Mouse (Mus musculus): ENCODE measurements around the gene Lrrc58. TPM values are rescaled to one million over a fixed set of nuclear protein-coding genes. Genes with fewer than 3 reads are reported as not detected.

Lrrc58 gene
- polyA plus RNA-seq (2016; fragmentation: Nextera tagmentation; extraction: Ambion mirVana), result 66.3 and 67.8 TPM in 2 replicates

DNA sequence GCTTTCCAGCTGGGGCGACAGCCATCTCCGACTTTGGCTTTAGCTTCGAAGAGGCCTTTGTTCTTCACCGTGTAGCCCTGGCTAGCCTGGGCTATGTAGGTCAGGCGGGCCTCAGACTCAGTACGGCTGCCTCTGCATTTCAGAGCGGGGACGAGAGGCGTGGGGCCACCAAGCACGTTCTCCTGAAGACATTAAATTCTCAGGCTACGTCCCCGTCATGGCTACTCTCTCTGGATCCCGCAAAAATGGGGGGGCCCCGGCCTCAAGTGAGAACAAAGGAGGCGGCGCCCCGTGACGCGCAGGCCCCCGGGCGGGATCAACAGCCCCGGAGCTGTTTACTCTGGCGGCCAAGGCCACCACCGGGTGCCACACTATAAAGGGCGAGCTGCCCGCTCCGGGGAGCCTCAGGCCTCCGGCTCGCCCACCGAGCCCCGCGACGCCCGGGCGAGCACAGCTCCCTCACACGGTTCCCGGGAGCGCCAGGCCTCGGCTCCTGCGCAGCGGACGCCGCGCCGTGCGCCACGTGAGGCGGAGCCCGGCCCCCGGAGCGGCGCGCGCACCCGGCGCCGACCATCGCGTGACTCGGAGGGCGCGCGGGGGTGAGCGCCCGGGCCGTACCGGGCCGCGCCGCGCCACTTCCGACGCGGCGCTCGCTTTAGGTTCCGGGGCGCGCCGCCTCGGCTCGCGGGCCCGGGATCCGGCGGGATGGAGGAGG lies at the start of gene Lrrc58:
TSS of gene Lrrc58 (plus strand) at position 599 of the 715 bp plus-strand sequence.
- peak; percentile 87 for DNase-seq (ENCODE audit: low spot score)
- 3% methylated on average over 85 of the region's 86 CpGs for whole genome bisulfite sequencing
- H3K4me1 ChIP-seq, result peaks cover 22% of the 10 kb centered on the region
- H3K27me3 ChIP-seq (ENCODE audit: low read depth, poor library complexity, severe bottlenecking), result no peaks in the 10 kb centered on the region
- peaks cover 24% of the 10 kb centered on the region for H3K36me3 ChIP-seq
- H3K9me3 ChIP-seq (replicated peaks), result no peaks in the 10 kb centered on the region
- peak within 1 kb of the TSS; percentile 99 for H3K27ac ChIP-seq
- H3K4me3 ChIP-seq, result peak within 1 kb of the TSS; percentile 100

- DNase-seq (ENCODE audit: low spot score), result no peak
- H3K4me1 ChIP-seq, result 0 out of 2 replicates have a peak, but pooled peaks cover 2% of the 10 kb centered on the region
- WGBS, result 94% methylated on average over 5 of the region's 5 CpGs
- H3K9me3 ChIP-seq (replicated peaks), result no peaks in the 10 kb centered on the region
- H3K36me3 ChIP-seq, result peaks cover 100% of the 10 kb centered on the region
- no peak overlapping the region for H3K4me3 ChIP-seq
- no peak overlapping the region for H3K27ac ChIP-seq
- H3K27me3 ChIP-seq (ENCODE audit: low read depth, poor library complexity, severe bottlenecking), result no peaks in the 10 kb centered on the region
These were observed 44.2 kb upstream of the Lrrc58 start for GRCm38 (mm10) chr16:37823949-37824348.

- no peak overlapping the region for H3K27ac ChIP-seq
- 95% methylated on average over 12 of the region's 12 CpGs for WGBS
- H3K4me1 ChIP-seq, result no peaks in the 10 kb centered on the region
- no peak overlapping the region for H3K4me3 ChIP-seq
- no peaks in the 10 kb centered on the region for H3K9me3 ChIP-seq (replicated peaks)
- peaks cover 100% of the 10 kb centered on the region for H3K36me3 ChIP-seq
- no peak for DNase-seq (ENCODE audit: low spot score)
- H3K27me3 ChIP-seq (ENCODE audit: low read depth, poor library complexity, severe bottlenecking), result no peaks in the 10 kb centered on the region
These were observed 43.2 kb upstream of the Lrrc58 start for GRCm38 (mm10) chr16:37824778-37825505.

DNA sequence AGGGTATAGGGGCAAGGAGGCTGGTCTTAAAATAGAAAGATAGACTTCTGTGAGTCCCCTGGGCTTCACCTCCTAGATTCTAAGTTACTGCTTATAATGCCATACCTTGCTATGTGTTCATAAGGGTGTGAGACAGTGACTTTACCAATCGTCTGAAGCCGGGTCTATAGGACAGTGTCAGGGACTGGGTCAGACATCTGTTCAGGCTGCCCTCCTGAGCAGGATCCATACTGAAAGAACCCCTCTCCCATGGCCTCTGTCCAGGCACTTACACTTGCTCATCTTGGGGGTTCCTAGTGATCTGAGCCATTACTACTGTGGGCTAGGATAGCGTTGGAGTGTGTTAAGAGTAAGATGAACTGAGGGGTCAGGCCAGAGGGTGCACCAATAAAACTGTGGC lies 41.9 kb upstream of the Lrrc58 start:
- 93% methylated on average over 3 of the region's 3 CpGs for WGBS
- no peak for DNase-seq (ENCODE audit: low spot score)
- H3K4me3 ChIP-seq, result no peak overlapping the region
- no peaks in the 10 kb centered on the region for H3K4me1 ChIP-seq
- no peak overlapping the region for H3K27ac ChIP-seq
- no peaks in the 10 kb centered on the region for H3K9me3 ChIP-seq (replicated peaks)
- no peaks in the 10 kb centered on the region for H3K27me3 ChIP-seq (ENCODE audit: low read depth, poor library complexity, severe bottlenecking)
- H3K36me3 ChIP-seq, result peaks cover 100% of the 10 kb centered on the region

DNA sequence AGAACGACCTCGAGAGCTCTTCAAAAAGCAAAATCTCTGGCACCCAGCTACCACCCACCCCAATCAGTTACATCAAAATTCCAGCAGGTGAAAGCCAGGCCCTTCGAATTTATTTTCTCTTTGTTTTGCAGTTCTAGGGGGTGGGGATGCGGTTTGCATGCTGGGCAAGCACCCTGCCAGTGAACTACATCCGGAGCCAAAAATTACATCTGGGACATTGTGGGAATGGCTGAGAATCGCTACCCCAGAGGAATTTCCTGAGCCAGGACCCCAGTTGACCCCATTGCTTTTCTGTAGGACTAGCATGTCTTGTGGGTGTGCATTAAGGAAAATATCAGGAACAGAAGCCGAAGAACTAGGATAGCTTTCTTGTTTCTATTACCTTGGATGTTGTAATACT lies 37.1 kb upstream of the Lrrc58 start:
- no peak overlapping the region for H3K27ac ChIP-seq
- no peak for DNase-seq (ENCODE audit: low spot score)
- no peaks in the 10 kb centered on the region for H3K9me3 ChIP-seq (replicated peaks)
- H3K36me3 ChIP-seq, result peaks cover 99% of the 10 kb centered on the region
- no peak overlapping the region for H3K4me3 ChIP-seq
- no peaks in the 10 kb centered on the region for H3K4me1 ChIP-seq
- WGBS, result 88% methylated on average over 7 of the region's 7 CpGs
- no peaks in the 10 kb centered on the region for H3K27me3 ChIP-seq (ENCODE audit: low read depth, poor library complexity, severe bottlenecking)

DNA sequence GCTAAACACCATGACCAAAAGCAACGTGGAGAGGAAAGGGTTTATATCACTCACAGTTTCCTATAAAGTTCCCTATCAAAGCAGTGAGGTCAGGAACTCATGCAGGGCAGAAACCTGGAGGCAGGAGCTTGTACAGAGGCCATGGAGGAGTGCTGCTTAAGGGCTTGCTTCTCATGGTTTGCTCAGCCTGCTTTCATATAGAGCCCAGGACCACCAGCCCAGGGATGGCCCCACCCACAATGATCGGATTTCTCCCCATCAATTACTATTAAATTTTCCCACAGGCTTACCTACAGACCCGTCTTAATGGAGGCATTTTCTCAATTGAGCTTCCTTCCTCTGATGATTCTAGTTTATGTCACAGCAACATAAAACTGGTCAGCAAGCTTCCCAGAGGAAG lies 30.6 kb upstream of the Lrrc58 start:
- Histone ChIP-seq H3K4me3 (no peak overlapping the region), H3K9me3 (replicated peaks) (no peaks in the 10 kb centered on the region), H3K36me3 (peaks cover 41% of the 10 kb centered on the region), H3K4me1 (0 out of 2 replicates have a peak, but pooled peaks cover 5% of the 10 kb centered on the region), H3K27me3 (ENCODE audit: low read depth, poor library complexity, severe bottlenecking) (no peaks in the 10 kb centered on the region), H3K27ac (no peak overlapping the region)
- DNase-seq (ENCODE audit: low spot score), result no peak
- 80% methylated on average over 3 of the region's 3 CpGs for WGBS

- WGBS, result 72% methylated on average over 2 of the region's 2 CpGs
These were observed 25.8 kb upstream of the Lrrc58 start for GRCm38 (mm10) chr16:37842439-37842838.

DNA sequence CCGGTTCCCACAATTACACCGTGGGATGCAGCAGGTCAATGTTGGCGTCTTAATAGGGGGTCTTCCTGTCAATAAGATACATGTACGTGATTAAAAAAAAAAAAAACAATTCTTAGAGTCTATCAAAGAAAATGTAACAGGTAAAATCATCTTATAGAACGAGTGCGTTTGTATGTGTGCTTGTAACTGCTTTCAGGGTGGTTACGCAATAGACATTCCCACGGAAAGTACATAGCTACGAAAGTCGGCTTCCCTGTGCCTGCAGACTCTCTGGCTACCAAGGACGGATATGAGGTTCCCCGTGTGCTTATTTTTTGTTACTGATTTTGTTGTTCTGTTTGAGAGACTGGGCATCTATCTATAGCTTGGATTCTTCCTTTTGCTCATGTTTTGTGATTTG lies 24.4 kb upstream of the Lrrc58 start:
- Histone ChIP-seq H3K9me3 (replicated peaks) (no peaks in the 10 kb centered on the region), H3K4me1 (0 out of 2 replicates have a peak, but pooled peaks cover 5% of the 10 kb centered on the region), H3K4me3 (no peak overlapping the region), H3K27me3 (ENCODE audit: low read depth, poor library complexity, severe bottlenecking) (no peaks in the 10 kb centered on the region), H3K36me3 (no peaks in the 10 kb centered on the region), H3K27ac (no peak overlapping the region)
- DNase-seq (ENCODE audit: low spot score), result no peak
- 94% methylated on average over 12 of the region's 12 CpGs for WGBS

More at GRCm38 (mm10) chr16:37842439-37842838, 25.8 kb upstream of the Lrrc58 start:
- Histone ChIP-seq H3K4me1 (0 out of 2 replicates have a peak, but pooled peaks cover 5% of the 10 kb centered on the region), H3K27ac (no peak overlapping the region), H3K27me3 (ENCODE audit: low read depth, poor library complexity, severe bottlenecking) (no peaks in the 10 kb centered on the region), H3K9me3 (replicated peaks) (no peaks in the 10 kb centered on the region), H3K4me3 (no peak overlapping the region), H3K36me3 (no peaks in the 10 kb centered on the region)
- no peak for DNase-seq (ENCODE audit: low spot score)

GRCm38 (mm10) chr16:37845202-37845925 lies 22.8 kb upstream of the Lrrc58 start:
- no peak for DNase-seq (ENCODE audit: low spot score)
- H3K27ac ChIP-seq, result no peak overlapping the region
- WGBS, result 85% methylated on average over 7 of the region's 7 CpGs
- H3K27me3 ChIP-seq (ENCODE audit: low read depth, poor library complexity, severe bottlenecking), result no peaks in the 10 kb centered on the region
- H3K36me3 ChIP-seq, result no peaks in the 10 kb centered on the region
- 0 out of 2 replicates have a peak, but pooled peaks cover 1% of the 10 kb centered on the region for H3K4me1 ChIP-seq
- no peaks in the 10 kb centered on the region for H3K9me3 ChIP-seq (replicated peaks)
- H3K4me3 ChIP-seq, result no peak overlapping the region

DNA sequence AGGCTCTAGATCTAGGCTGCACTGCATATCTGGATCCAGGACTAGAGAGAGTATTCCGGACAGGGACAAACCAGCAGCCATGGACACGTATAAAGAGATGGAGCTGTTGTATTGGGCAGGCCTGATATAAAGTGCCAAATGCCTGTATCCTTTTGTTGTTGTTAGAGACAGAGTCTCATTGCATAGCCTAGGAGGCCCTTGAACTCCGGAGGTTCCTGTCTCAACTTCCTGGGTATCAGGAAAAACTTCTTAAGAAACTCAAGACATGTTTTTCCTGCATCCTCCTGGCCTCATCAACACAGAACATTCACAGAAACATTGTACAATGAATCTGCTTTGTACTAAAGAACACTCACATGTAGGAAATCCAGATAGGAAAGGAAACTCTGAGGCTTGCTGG lies 21.1 kb upstream of the Lrrc58 start:
- H3K4me3 ChIP-seq, result no peak overlapping the region
- no peak for DNase-seq (ENCODE audit: low spot score)
- H3K4me1 ChIP-seq, result peaks cover 10% of the 10 kb centered on the region
- H3K36me3 ChIP-seq, result no peaks in the 10 kb centered on the region
- H3K27me3 ChIP-seq (ENCODE audit: low read depth, poor library complexity, severe bottlenecking), result no peaks in the 10 kb centered on the region
- 88% methylated on average over 3 of the region's 3 CpGs for WGBS
- H3K9me3 ChIP-seq (replicated peaks), result no peaks in the 10 kb centered on the region
- no peak overlapping the region for H3K27ac ChIP-seq

- WGBS, result 15% methylated on average over 5 of the region's 5 CpGs
- peaks cover 13% of the 10 kb centered on the region for H3K4me1 ChIP-seq
- H3K27me3 ChIP-seq (ENCODE audit: low read depth, poor library complexity, severe bottlenecking), result no peaks in the 10 kb centered on the region
- no peaks in the 10 kb centered on the region for H3K36me3 ChIP-seq
- 0 out of 2 replicates have a peak overlapping the region, but pooled peaks have one; percentile 25 for H3K27ac ChIP-seq
- peak; percentile 36 for DNase-seq (ENCODE audit: low spot score)
- H3K9me3 ChIP-seq (replicated peaks), result no peaks in the 10 kb centered on the region
- no peak overlapping the region for H3K4me3 ChIP-seq
These were observed 16.8 kb upstream of the Lrrc58 start for GRCm38 (mm10) chr16:37851366-37851765.

GRCm38 (mm10) chr16:37853279-37853678 lies 14.9 kb upstream of the Lrrc58 start:
- no peaks in the 10 kb centered on the region for H3K36me3 ChIP-seq
- 89% methylated on average over 9 of the region's 9 CpGs for WGBS
- DNase-seq (ENCODE audit: low spot score), result no peak
- peaks cover 13% of the 10 kb centered on the region for H3K4me1 ChIP-seq
- H3K4me3 ChIP-seq, result no peak overlapping the region
- no peaks in the 10 kb centered on the region for H3K9me3 ChIP-seq (replicated peaks)
- no peaks in the 10 kb centered on the region for H3K27me3 ChIP-seq (ENCODE audit: low read depth, poor library complexity, severe bottlenecking)
- no peak overlapping the region for H3K27ac ChIP-seq

DNA sequence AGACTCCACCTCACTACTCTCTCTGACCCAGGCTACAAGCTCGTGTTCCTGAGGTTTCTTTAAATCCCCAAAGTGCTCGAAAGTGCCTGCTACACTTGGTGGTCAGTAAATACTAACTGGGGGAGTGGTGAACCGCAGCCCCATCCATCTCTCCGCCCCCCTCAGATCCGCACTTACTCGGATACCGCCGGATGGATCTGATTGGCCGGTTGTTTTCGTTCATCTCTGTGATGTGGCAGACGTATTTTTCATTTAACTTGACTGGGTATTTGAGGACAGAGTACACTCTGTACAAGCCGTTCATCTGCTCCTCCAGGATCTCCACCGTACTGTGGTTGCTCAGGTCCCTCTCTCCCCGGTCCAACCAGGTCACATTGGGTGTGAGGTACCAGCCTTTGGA lies 14.1 kb upstream of the Lrrc58 start:
- Histone ChIP-seq H3K4me3 (no peak overlapping the region), H3K36me3 (no peaks in the 10 kb centered on the region), H3K27ac (no peak overlapping the region), H3K27me3 (ENCODE audit: low read depth, poor library complexity, severe bottlenecking) (no peaks in the 10 kb centered on the region), H3K4me1 (peaks cover 13% of the 10 kb centered on the region), H3K9me3 (replicated peaks) (no peaks in the 10 kb centered on the region)
- WGBS, result 71% methylated on average over 14 of the region's 14 CpGs
- DNase-seq (ENCODE audit: low spot score), result no peak
